ENCODE assay signal across 21 mouse cellular contexts in genomic region chr2:58613720-58614119, GRCm38 (mm10). TPM values are rescaled to one million over a fixed set of nuclear protein-coding genes. Genes with fewer than 3 reads are reported as not detected.
A peak's percentile ranks its signal among the peaks of the same experiment; 100 is the strongest.
DNase-seq lines count a peak whose midpoint lies in the region; ATAC-seq and TF ChIP-seq lines count a peak whose summit lies in the region.
"Had no signal": no experiment of that assay in that cellular context is flagged by ENCODE, and none has a peak within 500 bp of the region (broad histone marks: within the 10 kb centered on the region; RNA-seq: fewer than 3 reads in every experiment).

No protein-coding gene starts in this region.

- TF ChIP-seq POLR2A in brain, embryonic 14.5 days (IDR thresholded peaks at IDR 0.05; ENCODE audit: borderline replicate concordance, extremely low read depth, insufficient read depth, insufficient read length, poor library complexity, severe bottlenecking): no peak

- no peaks in the 10 kb centered on the region for H3K36me3 ChIP-seq in forebrain, postnatal 0 days (ENCODE audit: insufficient read depth)
- H3K36me3 ChIP-seq in forebrain, embryonic 12.5 days (replicated peaks): no peaks in the 10 kb centered on the region
- no peaks in the 10 kb centered on the region for H3K36me3 ChIP-seq in intestine, postnatal 0 days (ENCODE audit: control insufficient read depth, insufficient read depth)
- H3K36me3 ChIP-seq: embryonic facial prominence, embryonic 15.5 days; forebrain, embryonic 10.5 days; heart, embryonic 10.5 days; hindbrain, embryonic 15.5 days; limb, embryonic 15.5 days had no signal

- no peak overlapping the region for H3K4me2 ChIP-seq in forebrain, postnatal 0 days (ENCODE audit: low read depth)
- H3K4me2 ChIP-seq in forebrain, embryonic 12.5 days: no peak overlapping the region
- no peak overlapping the region for H3K4me2 ChIP-seq in intestine, postnatal 0 days (replicated peaks; ENCODE audit: low read depth)
- H3K4me2 ChIP-seq: embryonic facial prominence, embryonic 15.5 days; hindbrain, embryonic 15.5 days; limb, embryonic 15.5 days had no signal

- peak; percentile 53 for ATAC-seq in forebrain, postnatal 0 days
- ATAC-seq in forebrain, embryonic 12.5 days (ENCODE audit: low FRiP score): no peak
- ATAC-seq in intestine, postnatal 0 days: no peak
- no peak for ATAC-seq in inflammation-experienced regulatory T-cells, adult 6 months

- peak; percentile 69 for DNase-seq in forebrain, postnatal 0 days
- peak; percentile 18 for DNase-seq in brain, embryonic 14.5 days (ENCODE audit: low read depth)
- peak; percentile 30 to 48 for DNase-seq in cerebellum, postnatal 14 days
- peak; percentile 41 to 44 for DNase-seq in layer of hippocampus, postnatal 10 days (ENCODE audit: low spot score in 2 of 2)
- no peak for DNase-seq in spleen, postnatal 10 days (ENCODE audit: low spot score in 2 of 2)
- DNase-seq: adrenal gland, postnatal 10 days; embryo, embryonic 11 days; gastrocnemius, postnatal 36 days; heart, postnatal 14 days; kidney, adult 18-20 months; kidney, postnatal 25 days had no signal

- no peaks in the 10 kb centered on the region for H3K4me1 ChIP-seq in forebrain, postnatal 0 days (ENCODE audit: insufficient read depth)
- H3K4me1 ChIP-seq in forebrain, embryonic 12.5 days: no peaks in the 10 kb centered on the region
- H3K4me1 ChIP-seq in intestine, postnatal 0 days (replicated peaks; ENCODE audit: control insufficient read depth, insufficient read depth, low read length): no peaks in the 10 kb centered on the region
- H3K4me1 ChIP-seq: embryonic facial prominence, embryonic 15.5 days; forebrain, embryonic 10.5 days; heart, embryonic 10.5 days; hindbrain, embryonic 15.5 days; limb, embryonic 15.5 days had no signal

- H3K9ac ChIP-seq in forebrain, postnatal 0 days: no peak overlapping the region
- H3K9ac ChIP-seq in forebrain, embryonic 12.5 days: no peak overlapping the region
- no peak overlapping the region for H3K9ac ChIP-seq in intestine, postnatal 0 days (ENCODE audit: low read depth, low read length)
- H3K9ac ChIP-seq: embryonic facial prominence, embryonic 15.5 days; hindbrain, embryonic 15.5 days; limb, embryonic 15.5 days had no signal

- H3K27me3 ChIP-seq in forebrain, postnatal 0 days (ENCODE audit: insufficient read depth, low read length): no peaks in the 10 kb centered on the region
- H3K27me3 ChIP-seq in forebrain, embryonic 12.5 days: no peaks in the 10 kb centered on the region
- no peaks in the 10 kb centered on the region for H3K27me3 ChIP-seq in intestine, postnatal 0 days (replicated peaks; ENCODE audit: control insufficient read depth, insufficient read depth, low read length)
- H3K27me3 ChIP-seq: CH12.LX; embryonic facial prominence, embryonic 15.5 days; hindbrain, embryonic 15.5 days; limb, embryonic 15.5 days had no signal

- TF ChIP-seq CTCF in forebrain, postnatal 0 days (IDR thresholded peaks at IDR 0.05; ENCODE audit: low read depth): no peak
- TF ChIP-seq CTCF in brain, embryonic 14.5 days (IDR thresholded peaks at IDR 0.05; ENCODE audit: borderline replicate concordance, extremely low read depth, insufficient read depth, insufficient read length): no peak
- no peak for TF ChIP-seq CTCF in intestine, postnatal 0 days (IDR thresholded peaks at IDR 0.05; ENCODE audit: low read depth)

- no peak overlapping the region for H3K27ac ChIP-seq in forebrain, postnatal 0 days (ENCODE audit: low read depth, low read length)
- H3K27ac ChIP-seq in forebrain, embryonic 12.5 days: no peak overlapping the region
- H3K27ac ChIP-seq in intestine, postnatal 0 days (ENCODE audit: low read depth, low read length): no peak overlapping the region
- H3K27ac ChIP-seq: embryonic facial prominence, embryonic 15.5 days; forebrain, embryonic 10.5 days; heart, embryonic 10.5 days; hindbrain, embryonic 15.5 days; limb, embryonic 15.5 days had no signal

- no peaks in the 10 kb centered on the region for H3K9me3 ChIP-seq in forebrain, postnatal 0 days (ENCODE audit: low read length)
- no peaks in the 10 kb centered on the region for H3K9me3 ChIP-seq in forebrain, embryonic 12.5 days
- no peaks in the 10 kb centered on the region for H3K9me3 ChIP-seq in intestine, postnatal 0 days (ENCODE audit: control insufficient read depth)
- H3K9me3 ChIP-seq: embryonic facial prominence, embryonic 15.5 days; forebrain, embryonic 10.5 days; heart, embryonic 10.5 days; hindbrain, embryonic 15.5 days; limb, embryonic 15.5 days had no signal

- 66% methylated on average over 3 of the region's 3 CpGs for WGBS in forebrain, postnatal 0 days
- WGBS in forebrain, embryonic 12.5 days: 95% methylated on average over 3 of the region's 3 CpGs
- 81% methylated on average over 3 of the region's 3 CpGs for WGBS in intestine, postnatal 0 days

- H3K4me3 ChIP-seq in forebrain, postnatal 0 days (ENCODE audit: low read depth, low read length): no peak overlapping the region
- no peak overlapping the region for H3K4me3 ChIP-seq in forebrain, embryonic 12.5 days (replicated peaks)
- no peak overlapping the region for H3K4me3 ChIP-seq in intestine, postnatal 0 days (ENCODE audit: low read depth, low read length)
- H3K4me3 ChIP-seq: embryonic facial prominence, embryonic 15.5 days; forebrain, embryonic 10.5 days; heart, embryonic 10.5 days; hindbrain, embryonic 15.5 days; limb, embryonic 15.5 days had no signal

RNA-seq across cellular contexts. Expression of gene Upp2, which starts 46.6 kb away (rescaled TPM):
- 12.6 and 19.9 TPM in 2 replicates for total RNA-seq in forebrain, postnatal 0 days (2014; rRNA removed)
- 10.8 and 12.5 TPM in 2 replicates for polyA plus RNA-seq in forebrain, postnatal 0 days (2015; fragmentation: Nextera tagmentation; extraction: Ambion mirVana)
- 7.3 and 7.5 TPM in 2 replicates for polyA plus RNA-seq in forebrain, embryonic 12.5 days (2016; fragmentation: Nextera tagmentation; extraction: Ambion mirVana)
- polyA plus RNA-seq in brain, embryonic 14.5 days (2012; rRNA removed): 13.5 and 15.5 TPM in 2 replicates
- total RNA-seq in layer of hippocampus, postnatal 10 days (2021): 10 to 100 TPM; 15.0 to 18.2 TPM
- polyA plus RNA-seq in intestine, postnatal 0 days (2015; fragmentation: Nextera tagmentation; extraction: Ambion mirVana): 3.8 TPM in 2 replicates
- polyA plus RNA-seq in inflammation-experienced regulatory T-cells, adult 6 months (2017; shearing (Covaris generic)): under 1 TPM in 1 of 3 experiments, not detected in 2; 0.15 TPM
- total RNA-seq: CH12.LX; megakaryocyte-erythroid progenitor cell, adult 5-6 weeks had no signal

RNA-seq across cellular contexts. Expression of gene Acvr1, which starts 46.8 kb away (rescaled TPM):
- total RNA-seq in forebrain, postnatal 0 days (2014; rRNA removed): 14.8 and 16.4 TPM in 2 replicates
- polyA plus RNA-seq in forebrain, postnatal 0 days (2015; fragmentation: Nextera tagmentation; extraction: Ambion mirVana): 5.6 and 6.4 TPM in 2 replicates
- polyA plus RNA-seq in forebrain, embryonic 12.5 days (2016; fragmentation: Nextera tagmentation; extraction: Ambion mirVana): 3.5 and 4.6 TPM in 2 replicates
- polyA plus RNA-seq in brain, embryonic 14.5 days (2012; rRNA removed): 14.4 and 19.9 TPM in 2 replicates
- total RNA-seq in layer of hippocampus, postnatal 10 days (2021): 10 to 100 TPM; 50.1 to 52.9 TPM
- 4.6 and 5.0 TPM in 2 replicates for polyA plus RNA-seq in intestine, postnatal 0 days (2015; fragmentation: Nextera tagmentation; extraction: Ambion mirVana)
- under 1 TPM; 0.27 to 0.39 (median 0.32) TPM for polyA plus RNA-seq in inflammation-experienced regulatory T-cells, adult 6 months (2017; shearing (Covaris generic))
- total RNA-seq: CH12.LX had no signal

Comparison
In these comparisons a context has a peak if more than half of its experiments do, and no peak if none do; other contexts are left out.
1. DNase-seq: peak in forebrain, postnatal 0 days (single experiment), brain, embryonic 14.5 days (single experiment), cerebellum, postnatal 14 days (2 of 2) and layer of hippocampus, postnatal 10 days (2 of 2); none in spleen, postnatal 10 days (0 of 2).